In genomic region chr2:168626385-168626784, GRCm38 (mm10) we compare ENCODE assay signal across 11 mouse cellular contexts. TPM values are rescaled to one million over a fixed set of nuclear protein-coding genes. Genes with fewer than 3 reads are reported as not detected.
DNase-seq lines count a peak whose midpoint lies in the region; ATAC-seq and TF ChIP-seq lines count a peak whose summit lies in the region.
"Had no signal": no experiment of that assay in that cellular context is flagged by ENCODE, and none has a peak within 500 bp of the region (broad histone marks: within the 10 kb centered on the region; RNA-seq: fewer than 3 reads in every experiment).

No protein-coding gene starts in this region.

- H3K9ac ChIP-seq in embryonic facial prominence, embryonic 13.5 days, result 0 out of 2 replicates have a peak overlapping the region, but pooled peaks have one; percentile 27
- H3K9ac ChIP-seq in hindbrain, embryonic 11.5 days (ENCODE audit: low read depth, low read length), result peak overlapping the region; percentile 11; the same call in 1 of the 2 replicates
- no peak overlapping the region for H3K9ac ChIP-seq in midbrain, embryonic 13.5 days (replicated peaks)

- peaks cover 16% of the 10 kb centered on the region for H3K27me3 ChIP-seq in E14TG2a.4 (ENCODE audit: insufficient read depth, low read length)
- H3K27me3 ChIP-seq in embryonic facial prominence, embryonic 13.5 days, result no peaks in the 10 kb centered on the region
- no peaks in the 10 kb centered on the region for H3K27me3 ChIP-seq in hindbrain, embryonic 11.5 days (ENCODE audit: control insufficient read depth, insufficient read depth, low read length)
- no peaks in the 10 kb centered on the region for H3K27me3 ChIP-seq in midbrain, embryonic 13.5 days

- no peak for TF ChIP-seq CTCF in E14TG2a.4 (conservative IDR thresholded peaks at IDR 0.05; ENCODE audit: low read length)

- H3K9me3 ChIP-seq in E14TG2a.4 (ENCODE audit: low read length), result peaks cover 16% of the 10 kb centered on the region; the same call in 1 of the 2 replicates
- no peaks in the 10 kb centered on the region for H3K9me3 ChIP-seq in embryonic facial prominence, embryonic 13.5 days
- H3K9me3 ChIP-seq in hindbrain, embryonic 11.5 days (ENCODE audit: control insufficient read depth, low read length), result no peaks in the 10 kb centered on the region; the same call in 1 of the 2 replicates
- peaks cover 4% of the 10 kb centered on the region for H3K9me3 ChIP-seq in midbrain, embryonic 13.5 days

- H3K27ac ChIP-seq in embryonic facial prominence, embryonic 13.5 days, result peak overlapping the region; percentile 82
- H3K27ac ChIP-seq in hindbrain, embryonic 11.5 days (ENCODE audit: low read depth, low read length), result peak overlapping the region; percentile 51
- peak overlapping the region; percentile 88 for H3K27ac ChIP-seq in midbrain, embryonic 13.5 days
- H3K27ac ChIP-seq: kidney, postnatal 0 days had no signal

- 34% methylated on average over 9 of the region's 9 CpGs for WGBS in embryonic facial prominence, embryonic 13.5 days
- 61% methylated on average over 9 of the region's 9 CpGs for WGBS in hindbrain, embryonic 11.5 days
- WGBS in midbrain, embryonic 13.5 days, result 32% methylated on average over 9 of the region's 9 CpGs

- H3K4me1 ChIP-seq in E14TG2a.4 (replicated peaks; ENCODE audit: low read depth, low read length), result peaks cover 22% of the 10 kb centered on the region; the same call in 1 of the 2 replicates
- H3K4me1 ChIP-seq in embryonic facial prominence, embryonic 13.5 days, result peaks cover 43% of the 10 kb centered on the region
- H3K4me1 ChIP-seq in hindbrain, embryonic 11.5 days (replicated peaks; ENCODE audit: control insufficient read depth, insufficient read depth, low read length), result no peaks in the 10 kb centered on the region
- H3K4me1 ChIP-seq in midbrain, embryonic 13.5 days (replicated peaks), result peaks cover 31% of the 10 kb centered on the region

- H3K4me3 ChIP-seq in E14TG2a.4 (replicated peaks; ENCODE audit: low read length), result peak overlapping the region; percentile 68
- H3K4me3 ChIP-seq in embryonic facial prominence, embryonic 13.5 days, result no peak overlapping the region
- no peak overlapping the region for H3K4me3 ChIP-seq in hindbrain, embryonic 11.5 days (ENCODE audit: low read depth, low read length)
- no peak overlapping the region for H3K4me3 ChIP-seq in midbrain, embryonic 13.5 days (replicated peaks)

- peak; percentile 49 for DNase-seq in hindbrain, embryonic 11.5 days (ENCODE audit: low spot score)
- no peak for DNase-seq in adrenal gland, postnatal 14 days
- no peak for DNase-seq in embryo, embryonic 11 days
- no peak for DNase-seq in cerebellum, adult 18-20 months
- DNase-seq in left cerebral cortex, adult 18-20 months (ENCODE audit: low spot score in 2 of 2), result no peak
- DNase-seq: liver; thymus, adult 2 months had no signal

- ATAC-seq in embryonic facial prominence, embryonic 13.5 days (ENCODE audit: insufficient number of reproducible peaks, insufficient read depth, low FRiP score, low TSS enrichment, low read depth), result no peak; the same call in 1 of the 2 replicates
- peak; percentile 47; the same call in 1 of the 2 replicates for ATAC-seq in hindbrain, embryonic 11.5 days (ENCODE audit: low FRiP score)
- ATAC-seq in midbrain, embryonic 13.5 days, result peak; percentile 83

- no peaks in the 10 kb centered on the region for H3K36me3 ChIP-seq in E14TG2a.4 (ENCODE audit: insufficient read depth, low read length)
- H3K36me3 ChIP-seq in embryonic facial prominence, embryonic 13.5 days, result no peaks in the 10 kb centered on the region
- no peaks in the 10 kb centered on the region for H3K36me3 ChIP-seq in hindbrain, embryonic 11.5 days (ENCODE audit: control insufficient read depth, insufficient read depth, low read length)
- peaks cover under 1% of the 10 kb centered on the region; the same call in 1 of the 2 replicates for H3K36me3 ChIP-seq in midbrain, embryonic 13.5 days

- H3K4me2 ChIP-seq in embryonic facial prominence, embryonic 13.5 days, result no peak overlapping the region
- H3K4me2 ChIP-seq in hindbrain, embryonic 11.5 days (replicated peaks; ENCODE audit: low read depth, low read length), result no peak overlapping the region
- no peak overlapping the region for H3K4me2 ChIP-seq in midbrain, embryonic 13.5 days (replicated peaks)

RNA-seq across cellular contexts. Expression of gene Nfatc2, which starts 24.9 kb away (rescaled TPM):
- polyA plus RNA-seq in embryonic facial prominence, embryonic 13.5 days (2015; fragmentation: Nextera tagmentation; extraction: Ambion mirVana), result 4.9 and 5.9 TPM in 2 replicates
- 0.25 and 0.82 TPM in 2 replicates for polyA plus RNA-seq in hindbrain, embryonic 11.5 days (2014; fragmentation: Nextera tagmentation; extraction: Ambion mirVana)
- 1.7 TPM in 2 replicates for polyA plus RNA-seq in midbrain, embryonic 13.5 days (2015; fragmentation: Nextera tagmentation; extraction: Ambion mirVana)
- total RNA-seq in adrenal gland, postnatal 14 days (2021), result 2.7 and 7.6 TPM in 2 replicates
- 10 to 100 TPM in 1 of 2 experiments, 1 to 10 TPM in 1; 9.3 to 11.7 TPM for total RNA-seq in left cerebral cortex, adult 18-20 months (2021)
